Mouse (Mus musculus) heart, adult 2 months (tissue): ENCODE measurements around the gene 4931406P16Rik.

Experiments
- CTCF ChIP-seq: fragments of 200-600 bp; IDR thresholded peaks from 2 replicates; pipeline ENCODE4 v1.8.1; 2022; ENCODE audit warnings: antibody characterized with exemption, mild to moderate bottlenecking, moderate library complexity
- EP300 ChIP-seq: fragments of 200-500 bp; IDR thresholded peaks from 2 replicates; pipeline ENCODE4 v1.6.1; 2011; ENCODE audit warnings: low read depth, low read length, control low read depth; ENCODE audit not compliant: insufficient read depth

DNA sequence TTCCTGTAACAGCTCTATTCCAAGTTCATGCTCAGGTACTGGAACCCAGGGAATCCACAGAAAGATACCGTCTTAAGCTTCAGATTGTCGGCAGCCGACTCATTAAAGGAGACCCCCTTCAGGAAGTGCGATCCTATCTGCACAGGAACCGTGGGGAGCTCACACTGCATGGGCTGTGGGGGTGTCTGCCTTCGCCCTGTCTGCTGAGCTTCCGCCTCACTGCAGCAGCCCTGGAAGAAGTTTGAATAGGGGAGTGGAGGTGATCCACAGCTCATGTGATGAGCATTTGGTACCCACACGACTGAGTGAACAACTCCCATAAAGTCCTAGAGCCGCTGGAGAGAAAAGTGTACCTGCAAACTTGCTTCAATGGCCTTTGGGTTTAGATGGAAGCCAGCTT is 56.1 kb downstream of the 4931406P16Rik start:
- TF ChIP-seq CTCF (no peak), EP300 (no peak)
